Mouse (Mus musculus): ENCODE data around the gene Slc45a1. TPM values are rescaled to one million over a fixed set of nuclear protein-coding genes. Genes with fewer than 3 reads are reported as not detected.

The Slc45a1 gene
- polyA plus RNA-seq, 1 experiment from 2014 or later: 1.1 TPM

GRCm38 (mm10) chr4:150649327-150649726, 2.6 kb downstream of the Slc45a1 start:
- Histone ChIP-seq H3K4me3 (no peak overlapping the region), H3K9me3 (no peaks in the 10 kb centered on the region), H3K4me1 (peaks cover 22% of the 10 kb centered on the region), H3K27ac (no peak overlapping the region), H3K27me3 (ENCODE audit: poor library complexity, severe bottlenecking) (peaks cover 34% of the 10 kb centered on the region), H3K36me3 (replicated peaks) (no peaks in the 10 kb centered on the region)
- no peak for DNase-seq (ENCODE audit: extremely low spot score, low spot score)
- WGBS: 86% methylated on average over 5 of the region's 5 CpGs

GRCm38 (mm10) chr4:150644299-150644698, 7.7 kb downstream of the Slc45a1 start:
- Histone ChIP-seq H3K27me3 (ENCODE audit: poor library complexity, severe bottlenecking) (no peaks in the 10 kb centered on the region), H3K9me3 (no peaks in the 10 kb centered on the region), H3K4me3 (no peak overlapping the region), H3K4me1 (no peaks in the 10 kb centered on the region), H3K36me3 (replicated peaks) (no peaks in the 10 kb centered on the region), H3K27ac (no peak overlapping the region)
- 93% methylated on average over 9 of the region's 9 CpGs for WGBS
- DNase-seq (ENCODE audit: extremely low spot score, low spot score): no peak

- H3K27ac ChIP-seq: no peak overlapping the region
- H3K4me1 ChIP-seq: peaks cover 2% of the 10 kb centered on the region; the same call in 1 of the 2 replicates
- no peak for DNase-seq (ENCODE audit: extremely low spot score, low spot score)
- H3K27me3 ChIP-seq (ENCODE audit: poor library complexity, severe bottlenecking): no peaks in the 10 kb centered on the region
- H3K36me3 ChIP-seq (replicated peaks): no peaks in the 10 kb centered on the region
- H3K9me3 ChIP-seq: no peaks in the 10 kb centered on the region
- WGBS: 86% methylated on average over 6 of the region's 6 CpGs
- H3K4me3 ChIP-seq: no peak overlapping the region
These were observed 15.3 kb downstream of the Slc45a1 start for GRCm38 (mm10) chr4:150636635-150637034.

GRCm38 (mm10) chr4:150635568-150635967, 16.4 kb downstream of the Slc45a1 start:
- WGBS: 90% methylated on average over 10 of the region's 10 CpGs

GRCm38 (mm10) chr4:150629266-150629665, 22.7 kb downstream of the Slc45a1 start:
- Histone ChIP-seq H3K27me3 (ENCODE audit: poor library complexity, severe bottlenecking) (no peaks in the 10 kb centered on the region), H3K27ac (no peak overlapping the region), H3K4me1 (peaks cover 15% of the 10 kb centered on the region), H3K9me3 (no peaks in the 10 kb centered on the region), H3K36me3 (replicated peaks) (no peaks in the 10 kb centered on the region), H3K4me3 (no peak overlapping the region)
- DNase-seq (ENCODE audit: extremely low spot score, low spot score): no peak
- 91% methylated on average over 11 of the region's 11 CpGs for WGBS

More at GRCm38 (mm10) chr4:150635568-150635967, 16.4 kb downstream of the Slc45a1 start:
- Histone ChIP-seq H3K4me1 (peaks cover 2% of the 10 kb centered on the region; the same call in 1 of the 2 replicates), H3K27me3 (ENCODE audit: poor library complexity, severe bottlenecking) (no peaks in the 10 kb centered on the region), H3K9me3 (no peaks in the 10 kb centered on the region), H3K4me3 (no peak overlapping the region), H3K27ac (no peak overlapping the region), H3K36me3 (replicated peaks) (no peaks in the 10 kb centered on the region)
- DNase-seq (ENCODE audit: extremely low spot score, low spot score): no peak

GRCm38 (mm10) chr4:150625951-150626732, 25.8 kb downstream of the Slc45a1 start:
- no peaks in the 10 kb centered on the region for H3K27me3 ChIP-seq (ENCODE audit: poor library complexity, severe bottlenecking)
- H3K36me3 ChIP-seq (replicated peaks): peaks cover 22% of the 10 kb centered on the region
- 47% methylated on average over 6 of the region's 6 CpGs for WGBS
- peak; percentile 41 for DNase-seq (ENCODE audit: extremely low spot score, low spot score)
- no peak overlapping the region for H3K27ac ChIP-seq
- no peak overlapping the region for H3K4me3 ChIP-seq
- peaks cover 15% of the 10 kb centered on the region for H3K4me1 ChIP-seq
- no peaks in the 10 kb centered on the region for H3K9me3 ChIP-seq

- H3K4me3 ChIP-seq: no peak overlapping the region
- H3K4me1 ChIP-seq: peaks cover 15% of the 10 kb centered on the region
- peaks cover 29% of the 10 kb centered on the region for H3K36me3 ChIP-seq (replicated peaks)
- no peaks in the 10 kb centered on the region for H3K9me3 ChIP-seq
- 54% methylated on average over 1 of the region's 1 CpGs for WGBS
- H3K27ac ChIP-seq: no peak overlapping the region
- no peaks in the 10 kb centered on the region for H3K27me3 ChIP-seq (ENCODE audit: poor library complexity, severe bottlenecking)
- DNase-seq (ENCODE audit: extremely low spot score, low spot score): peak; percentile 53
These were observed 26.5 kb downstream of the Slc45a1 start for GRCm38 (mm10) chr4:150625425-150625824.

GRCm38 (mm10) chr4:150624933-150625332, 27.0 kb downstream of the Slc45a1 start:
- no peaks in the 10 kb centered on the region for H3K27me3 ChIP-seq (ENCODE audit: poor library complexity, severe bottlenecking)
- WGBS: 78% methylated on average over 4 of the region's 4 CpGs
- H3K4me1 ChIP-seq: peaks cover 15% of the 10 kb centered on the region
- DNase-seq (ENCODE audit: extremely low spot score, low spot score): no peak
- H3K27ac ChIP-seq: no peak overlapping the region
- no peaks in the 10 kb centered on the region for H3K9me3 ChIP-seq
- no peak overlapping the region for H3K4me3 ChIP-seq
- peaks cover 34% of the 10 kb centered on the region for H3K36me3 ChIP-seq (replicated peaks)

- no peak for DNase-seq (ENCODE audit: extremely low spot score, low spot score)
- no peaks in the 10 kb centered on the region for H3K9me3 ChIP-seq
These were observed 27.7 kb downstream of the Slc45a1 start for GRCm38 (mm10) chr4:150624214-150624823.

GRCm38 (mm10) chr4:150622641-150623040, 29.3 kb downstream of the Slc45a1 start:
- Histone ChIP-seq H3K9me3 (no peaks in the 10 kb centered on the region), H3K36me3 (replicated peaks) (peaks cover 57% of the 10 kb centered on the region), H3K27me3 (ENCODE audit: poor library complexity, severe bottlenecking) (no peaks in the 10 kb centered on the region), H3K4me3 (no peak overlapping the region), H3K4me1 (peaks cover 15% of the 10 kb centered on the region), H3K27ac (no peak overlapping the region)
- DNase-seq (ENCODE audit: extremely low spot score, low spot score): no peak
- 94% methylated on average over 13 of the region's 13 CpGs for WGBS

More at GRCm38 (mm10) chr4:150624214-150624823, 27.7 kb downstream of the Slc45a1 start:
- H3K27me3 ChIP-seq (ENCODE audit: poor library complexity, severe bottlenecking): no peaks in the 10 kb centered on the region
- H3K4me3 ChIP-seq: no peak overlapping the region
- 67% methylated on average over 11 of the region's 11 CpGs for WGBS
- H3K4me1 ChIP-seq: peaks cover 15% of the 10 kb centered on the region
- H3K27ac ChIP-seq: no peak overlapping the region
- H3K36me3 ChIP-seq (replicated peaks): peaks cover 40% of the 10 kb centered on the region

GRCm38 (mm10) chr4:150619011-150619410, 33.0 kb downstream of the Slc45a1 start:
- Histone ChIP-seq H3K27me3 (ENCODE audit: poor library complexity, severe bottlenecking) (no peaks in the 10 kb centered on the region), H3K4me3 (no peak overlapping the region), H3K36me3 (replicated peaks) (peaks cover 93% of the 10 kb centered on the region), H3K9me3 (no peaks in the 10 kb centered on the region), H3K4me1 (peaks cover 5% of the 10 kb centered on the region; the same call in 1 of the 2 replicates), H3K27ac (no peak overlapping the region)
- DNase-seq (ENCODE audit: extremely low spot score, low spot score): no peak
- 88% methylated on average over 7 of the region's 7 CpGs for WGBS

GRCm38 (mm10) chr4:150616841-150617240, 35.1 kb downstream of the Slc45a1 start:
- DNase-seq (ENCODE audit: extremely low spot score, low spot score): no peak
- H3K27me3 ChIP-seq (ENCODE audit: poor library complexity, severe bottlenecking): no peaks in the 10 kb centered on the region
- H3K9me3 ChIP-seq: no peaks in the 10 kb centered on the region
- WGBS: 95% methylated on average over 20 of the region's 20 CpGs
- H3K4me1 ChIP-seq: peaks cover 5% of the 10 kb centered on the region; the same call in 1 of the 2 replicates
- no peak overlapping the region for H3K27ac ChIP-seq
- no peak overlapping the region for H3K4me3 ChIP-seq
- H3K36me3 ChIP-seq (replicated peaks): peaks cover 100% of the 10 kb centered on the region

GRCm38 (mm10) chr4:150616029-150616420, 35.9 kb downstream of the Slc45a1 start:
- Histone ChIP-seq H3K27ac (no peak overlapping the region), H3K27me3 (ENCODE audit: poor library complexity, severe bottlenecking) (no peaks in the 10 kb centered on the region), H3K36me3 (replicated peaks) (peaks cover 100% of the 10 kb centered on the region), H3K4me3 (no peak overlapping the region), H3K4me1 (peaks cover 5% of the 10 kb centered on the region; the same call in 1 of the 2 replicates), H3K9me3 (no peaks in the 10 kb centered on the region)
- 94% methylated on average over 13 of the region's 13 CpGs for WGBS
- DNase-seq (ENCODE audit: extremely low spot score, low spot score): no peak

All from forebrain, embryonic 10.5 days (tissue).